Mouse (Mus musculus) lung, adult 2 months (tissue): ENCODE data around the gene Pgrmc2. TPM values are rescaled to one million over a fixed set of nuclear protein-coding genes. Genes with fewer than 3 reads are reported as not detected.

Experiments used
- DNase-seq: peaks from one replicate; pipeline ENCODE4 v3.0.0; 2022
- H3K4me1 ChIP-seq: fragments of 200-500 bp; 2 replicates; pipeline ENCODE4 v1.6.1; 2011; ENCODE audit warnings: low read length; ENCODE audit not compliant: control insufficient read depth, insufficient read depth
- H3K4me3 ChIP-seq: fragments of 200-500 bp; replicated peaks from 2 replicates; pipeline ENCODE3; 2011; ENCODE audit warnings: low read depth, mild to moderate bottlenecking, control low read depth, low read length; ENCODE audit errors: extremely low read depth
- CTCF ChIP-seq: fragments of 200-500 bp; IDR thresholded peaks from 2 replicates; pipeline ENCODE4 v1.5.1; 2011; ENCODE audit warnings: mild to moderate bottlenecking, low read length, control low read depth; ENCODE audit not compliant: insufficient read depth
- POLR2A ChIP-seq: fragments of 200-500 bp; IDR thresholded peaks from 2 replicates; pipeline ENCODE4 v1.6.1; 2011; ENCODE audit warnings: low read depth, mild to moderate bottlenecking, control low read depth, low read length, borderline replicate concordance; ENCODE audit errors: extremely low read depth
- WGBS: fragments of 180-500 bp; shearing (Covaris S2); methylation state at CpG from one replicate; pipeline ENCODE4 v1.1.7; 2018; 5-methylcytosine and 5-hydroxymethylcytosine counted together
- polyA plus RNA-seq: library from polyadenylated mRNA; depleted of rRNA; stranded (reverse); fragments of >200 nt; gene quantifications from 2 replicates; pipeline ENCODE4 v1.2.3, GENCODE M21; 2012

Pgrmc2 gene
- polyA plus RNA-seq, 1 experiment, result 15.8 TPM

- H3K4me1 ChIP-seq, result no peaks in the 10 kb centered on the region; the same call in 1 of the 2 replicates
- 91% methylated on average over 2 of the region's 2 CpGs for WGBS
- TF ChIP-seq CTCF (no peak), POLR2A (no peak)
- no peak overlapping the region for H3K4me3 ChIP-seq
- no peak for DNase-seq
These were observed 4.2 kb downstream of the Pgrmc2 start for GRCm38 (mm10) chr3:41078673-41079072.

DNA sequence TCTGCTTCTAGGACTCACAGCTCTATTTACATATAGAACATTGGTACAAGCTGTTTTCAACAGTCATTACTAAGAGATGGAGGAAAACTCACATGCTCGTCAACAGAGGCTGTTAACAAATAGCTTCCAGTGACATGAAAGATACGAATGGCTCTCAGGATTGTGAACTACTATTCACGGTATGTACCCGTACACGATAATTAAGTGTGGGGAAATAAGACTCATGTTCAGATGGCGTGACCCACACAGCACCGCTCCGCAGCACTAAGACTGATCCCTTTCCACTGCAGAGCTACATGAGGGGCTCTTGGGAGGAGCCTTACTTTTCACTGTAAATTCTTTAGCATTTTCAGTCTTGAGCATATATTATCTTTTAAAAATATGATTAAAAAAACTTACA is 7.5 kb downstream of the Pgrmc2 start:
- no peak for DNase-seq
- H3K4me1 ChIP-seq, result no peaks in the 10 kb centered on the region
- TF ChIP-seq POLR2A, result no peak
- TF ChIP-seq CTCF, result no peak
- no peak overlapping the region for H3K4me3 ChIP-seq
- WGBS, result 74% methylated on average over 8 of the region's 8 CpGs

GRCm38 (mm10) chr3:41070519-41070918 is 12.3 kb downstream of the Pgrmc2 start:
- TF ChIP-seq POLR2A (no peak), CTCF (peak; percentile 53)
- H3K4me1 ChIP-seq, result no peaks in the 10 kb centered on the region
- no peak for DNase-seq
- H3K4me3 ChIP-seq, result no peak overlapping the region
- WGBS, result 80% methylated on average over 2 of the region's 2 CpGs

DNA sequence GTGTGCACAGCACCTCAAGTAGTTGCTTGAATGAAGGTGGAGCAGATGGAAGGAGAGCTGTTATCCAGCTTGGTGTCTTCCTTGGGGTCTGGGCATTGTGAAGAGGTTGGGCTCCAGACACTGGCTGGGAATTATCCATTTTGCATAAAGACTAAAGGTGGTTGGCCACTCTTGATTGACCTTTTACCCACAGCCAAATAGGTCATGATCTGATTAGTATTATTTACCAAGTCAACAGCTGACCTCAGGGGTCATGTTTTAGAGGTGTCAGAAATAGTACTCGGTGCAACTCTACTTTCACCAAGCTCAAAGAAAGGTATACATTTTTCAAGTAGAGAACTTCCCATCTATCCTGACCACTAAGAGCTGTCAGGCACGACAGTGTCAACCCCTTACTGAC is 17.5 kb downstream of the Pgrmc2 start:
- no peak overlapping the region for H3K4me3 ChIP-seq
- WGBS, result 65% methylated on average over 2 of the region's 2 CpGs
- TF ChIP-seq CTCF (no peak), POLR2A (no peak)
- no peak for DNase-seq
- H3K4me1 ChIP-seq, result no peaks in the 10 kb centered on the region

DNA sequence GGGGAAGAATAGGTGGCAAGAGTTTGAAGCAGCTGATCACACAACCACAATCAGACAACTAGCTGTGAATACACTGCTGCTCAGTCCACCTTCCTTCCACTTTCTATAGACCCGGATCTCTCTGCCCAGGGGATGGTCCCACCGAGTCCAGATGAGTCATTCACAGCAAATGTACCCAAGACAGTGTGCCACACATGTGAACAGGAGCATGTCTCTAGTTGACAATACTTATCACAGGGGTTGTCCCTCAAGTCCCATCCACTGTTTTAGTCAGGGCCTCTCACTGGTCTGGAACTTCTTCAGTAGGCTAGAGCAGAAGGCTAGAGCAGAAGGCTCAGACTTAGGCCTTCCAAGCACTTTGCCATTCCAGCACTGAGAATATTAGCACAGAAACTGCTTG is 20.1 kb downstream of the Pgrmc2 start:
- TF ChIP-seq CTCF, result no peak
- no peak for TF ChIP-seq POLR2A
- DNase-seq, result no peak
- WGBS, result 89% methylated on average over 2 of the region's 2 CpGs
- Histone ChIP-seq H3K4me3 (no peak overlapping the region), H3K4me1 (no peaks in the 10 kb centered on the region)

DNA sequence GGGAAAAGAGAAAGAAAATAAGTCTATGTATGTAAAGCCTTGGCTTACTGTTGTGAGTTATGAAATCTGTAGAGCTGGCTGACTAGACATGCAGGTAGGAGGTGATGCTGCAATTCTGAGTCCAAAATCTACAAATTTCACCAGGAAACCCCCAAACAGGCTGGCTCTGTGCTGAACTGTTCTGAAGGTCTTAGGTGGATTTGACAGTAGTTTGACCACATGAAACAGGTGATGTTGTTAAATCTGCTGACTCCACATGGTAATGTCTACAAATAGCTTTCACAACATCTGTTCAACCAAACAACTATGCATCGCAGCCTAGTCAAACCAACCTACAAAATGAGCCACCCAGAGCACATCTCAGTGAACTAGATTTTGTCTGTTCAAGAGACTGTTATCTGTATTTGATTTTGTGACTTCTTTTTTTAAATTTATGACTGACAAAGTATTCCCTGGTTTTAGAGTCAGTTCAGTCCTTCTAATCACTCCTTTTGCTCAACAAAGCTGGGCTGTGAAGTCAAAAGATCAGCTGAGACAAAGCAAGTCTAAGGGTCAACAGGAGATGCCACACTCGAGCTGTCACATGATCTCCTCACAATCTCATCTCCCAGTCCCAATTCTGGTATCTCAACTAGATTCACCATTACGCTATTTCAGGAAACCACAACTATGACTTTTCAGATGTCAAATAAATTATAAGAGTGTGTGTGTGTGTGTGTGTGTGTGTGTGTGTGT is 20.8 kb downstream of the Pgrmc2 start:
- Histone ChIP-seq H3K4me3 (no peak overlapping the region), H3K4me1 (no peaks in the 10 kb centered on the region)
- WGBS, result 82% methylated on average over 3 of the region's 3 CpGs
- DNase-seq, result no peak
- TF ChIP-seq POLR2A (no peak), CTCF (no peak)

GRCm38 (mm10) chr3:41059249-41059648 is 23.6 kb downstream of the Pgrmc2 start:
- 94% methylated on average over 3 of the region's 3 CpGs for whole genome bisulfite sequencing
- TF ChIP-seq CTCF, result no peak
- Histone ChIP-seq H3K4me1 (no peaks in the 10 kb centered on the region), H3K4me3 (no peak overlapping the region)
- DNase-seq, result no peak

DNA sequence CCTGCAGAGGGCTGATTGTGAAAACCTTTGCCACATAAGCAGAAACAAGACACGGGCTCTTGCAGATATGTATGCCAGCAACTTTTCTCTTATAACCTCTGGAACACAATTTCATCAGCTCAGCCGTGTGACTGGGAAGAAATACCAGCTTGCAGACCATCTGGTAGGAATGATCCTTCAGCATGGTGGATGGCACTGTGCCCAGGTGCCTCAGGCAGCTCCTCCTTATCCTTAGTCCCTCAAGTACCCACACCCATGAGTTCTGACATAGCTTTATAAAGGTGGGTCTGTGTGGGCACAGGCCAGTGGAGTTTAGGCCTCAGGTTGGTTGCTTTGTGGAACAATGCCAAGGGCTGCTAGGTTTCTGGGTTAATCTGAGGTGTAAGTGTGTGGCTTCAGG is 24.5 kb downstream of the Pgrmc2 start:
- no peak for DNase-seq
- no peak overlapping the region for H3K4me3 ChIP-seq
- 53% methylated on average over 2 of the region's 2 CpGs for WGBS
- TF ChIP-seq POLR2A, result no peak
- TF ChIP-seq CTCF, result no peak
- H3K4me1 ChIP-seq, result no peaks in the 10 kb centered on the region

DNA sequence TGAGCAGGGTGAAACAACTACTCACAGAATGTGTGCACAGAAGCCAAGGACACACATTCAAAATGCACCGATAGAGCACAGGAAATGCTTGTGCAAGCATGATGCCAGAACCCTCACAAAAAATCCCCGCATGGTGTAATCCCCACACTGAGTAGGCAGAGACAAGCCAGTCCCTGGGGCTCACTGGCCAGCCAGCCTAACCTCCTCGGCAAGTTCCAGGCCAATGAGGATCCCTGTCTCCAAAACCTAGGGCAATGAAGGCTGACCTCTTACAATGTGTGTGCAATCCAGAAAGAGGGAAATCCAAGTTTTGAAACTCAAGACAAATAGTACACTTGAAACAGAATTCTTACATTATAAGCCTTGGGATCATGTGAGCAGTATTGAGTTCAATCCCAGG is 29.5 kb downstream of the Pgrmc2 start:
- no peak for TF ChIP-seq CTCF
- no peak for TF ChIP-seq POLR2A
- WGBS, result 70% methylated on average over 3 of the region's 3 CpGs
- DNase-seq, result no peak
- H3K4me3 ChIP-seq, result no peak overlapping the region
- H3K4me1 ChIP-seq, result no peaks in the 10 kb centered on the region

GRCm38 (mm10) chr3:41047838-41048237 is 35.0 kb downstream of the Pgrmc2 start:
- Histone ChIP-seq H3K4me1 (no peaks in the 10 kb centered on the region), H3K4me3 (no peak overlapping the region)
- no peak for TF ChIP-seq POLR2A
- TF ChIP-seq CTCF, result no peak
- WGBS, result 85% methylated on average over 6 of the region's 6 CpGs
- no peak for DNase-seq

DNA sequence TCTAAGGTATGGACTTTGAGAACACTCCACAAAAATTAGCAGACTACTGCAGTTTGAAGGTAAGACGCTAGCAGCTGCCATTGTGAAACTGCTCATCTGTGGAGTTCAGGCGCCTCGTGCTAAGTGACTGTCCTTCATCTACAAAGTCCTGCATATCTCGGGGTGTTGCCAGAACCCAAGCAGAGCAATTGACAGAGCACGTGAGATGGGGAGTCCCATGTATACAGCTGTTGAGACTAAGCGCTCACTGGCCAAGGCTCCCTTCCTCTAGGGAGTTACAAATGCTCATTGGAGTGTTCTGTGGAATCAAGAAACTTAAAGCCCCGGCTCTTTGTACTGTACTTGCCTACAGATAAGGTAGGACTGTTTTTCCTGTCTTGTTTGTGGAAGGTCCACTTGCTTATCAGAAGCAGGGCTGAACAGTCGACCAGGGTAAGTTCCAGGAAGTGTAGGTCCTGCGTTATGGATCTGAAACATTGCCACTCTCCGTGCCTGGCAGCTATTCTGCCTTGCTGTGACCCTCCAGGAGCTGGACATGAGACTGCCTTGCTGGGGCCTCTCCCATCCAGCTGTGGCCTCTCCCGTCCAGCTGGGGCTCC is 39.0 kb downstream of the Pgrmc2 start:
- no peak for DNase-seq
- Histone ChIP-seq H3K4me3 (no peak overlapping the region), H3K4me1 (no peaks in the 10 kb centered on the region)
- 51% methylated on average over 11 of the region's 11 CpGs for WGBS
- TF ChIP-seq POLR2A (no peak), CTCF (no peak)
